Mouse (Mus musculus) liver, embryonic 11.5 days (tissue): ENCODE results near the gene Arhgap6. TPM values are rescaled to one million over a fixed set of nuclear protein-coding genes. Genes with fewer than 3 reads are reported as not detected.
"Not testable (repeated sequence)": the region's sequence is repeated elsewhere in the genome, so short reads cannot be mapped to it uniquely, and the experiment has no call there.

Source experiments
- ATAC-seq: fragments of 200-750 bp; cut with Nextera tagmentation; replicated peaks from 2 replicates; pipeline ENCODE4 v1.8.0; 2017; ENCODE audit warnings: moderate number of reproducible peaks, mild to moderate bottlenecking, moderate TSS enrichment, moderate library complexity; ENCODE audit not compliant: low FRiP score
- DNase-seq: peaks from one replicate; pipeline ENCODE4 v3.0.0-alpha.2; 2017; ENCODE audit warnings: low spot score
- H3K27ac ChIP-seq: fragments of 300-500 bp; sonication (generic); 2 replicates; pipeline ENCODE4 v1.5.1; 2014; ENCODE audit warnings: mild to moderate bottlenecking, low read depth, low read length, control low read depth
- H3K27me3 ChIP-seq: fragments of 300-500 bp; sonication (generic); replicated peaks from 2 replicates; pipeline ENCODE4 v1.6.1; 2014; ENCODE audit warnings: low read length, mixed read lengths; ENCODE audit not compliant: control insufficient read depth, insufficient read depth
- H3K36me3 ChIP-seq: fragments of 300-500 bp; sonication (generic); 2 replicates; pipeline ENCODE4 v1.6.1; 2014; ENCODE audit warnings: mild to moderate bottlenecking, low read length, moderate library complexity, mixed read lengths; ENCODE audit not compliant: control insufficient read depth, insufficient read depth
- H3K4me1 ChIP-seq: fragments of 300-500 bp; sonication (generic); replicated peaks from 2 replicates; pipeline ENCODE4 v1.6.1; 2014; ENCODE audit warnings: low read length, mixed read lengths; ENCODE audit not compliant: control insufficient read depth, insufficient read depth
- H3K4me2 ChIP-seq: fragments of 300-500 bp; sonication (generic); 2 replicates; pipeline ENCODE4 v1.6.1; 2014; ENCODE audit warnings: mild to moderate bottlenecking, control low read depth, moderate library complexity
- H3K4me3 ChIP-seq: fragments of 300-500 bp; sonication (generic); 2 replicates; pipeline ENCODE4 v1.5.1; 2014; ENCODE audit warnings: low read depth, low read length, control low read depth
- H3K9ac ChIP-seq: fragments of 300-500 bp; sonication (generic); 2 replicates; pipeline ENCODE4 v1.6.1; 2014; ENCODE audit warnings: low read depth, low read length, control low read depth
- H3K9me3 ChIP-seq: fragments of 300-500 bp; sonication (generic); 2 replicates; pipeline ENCODE4 v1.6.1; 2016; ENCODE audit warnings: low read length, inconsistent platforms, mixed read lengths; ENCODE audit not compliant: control insufficient read depth
- WGBS: fragments of 180-500 bp; shearing (Covaris S2); extraction: QIAGEN DNeasy Blood & Tissue Kit; methylation state at CpG from one replicate; pipeline ENCODE4 v1.1.7; 2014; 5-methylcytosine and 5-hydroxymethylcytosine counted together
- polyA plus RNA-seq: library from polyadenylated mRNA; unstranded; fragments of >200 nt; fragmentation: Nextera tagmentation; extraction: Ambion mirVana; gene quantifications from 2 replicates; pipeline ENCODE4 v1.2.1, GENCODE M21; 2014

The Arhgap6 gene
- polyA plus RNA-seq, 1 experiment from 2014 or later = 9.7 TPM

GRCm38 (mm10) chrX:169319945-169320667 is 525.2 kb downstream of the Arhgap6 start, which contains the start of gene Hccs:
TSS of gene Hccs (minus strand) at chrX:169320372.
- H3K27ac ChIP-seq = peak within 1 kb of the TSS; percentile 79
- 18% methylated on average over 97 of the region's 97 CpGs for WGBS
- H3K9ac ChIP-seq = peak within 1 kb of the TSS; percentile 76

GRCm38 (mm10) chrX:169320668-169321005 is 525.7 kb downstream of the Arhgap6 start:
- WGBS = 26% methylated on average over 15 of the region's 15 CpGs
- H3K4me1 ChIP-seq, DNase-seq, H3K27ac ChIP-seq, H3K9ac ChIP-seq, H3K36me3 ChIP-seq, H3K9me3 ChIP-seq, H3K27me3 ChIP-seq: not testable (repeated sequence)
- Histone ChIP-seq H3K4me3 (peak overlapping the region; percentile 65), H3K4me2 (peak overlapping the region; percentile 43)
- peak; percentile 25; the same call in 1 of the 2 replicates for ATAC-seq

More at GRCm38 (mm10) chrX:169319945-169320667, 525.2 kb downstream of the Arhgap6 start, which contains the start of gene Hccs:
- Histone ChIP-seq H3K4me2 (peak within 1 kb of the TSS; percentile 67), H3K4me3 (peak within 1 kb of the TSS; percentile 65), H3K4me1 (no peaks in the 10 kb centered on the region), H3K9me3 (no peaks in the 10 kb centered on the region), H3K27me3 (no peaks in the 10 kb centered on the region), H3K36me3 (no peaks in the 10 kb centered on the region)
- peak; percentile 80 for DNase-seq
- ATAC-seq = peak; percentile 100

- no peak overlapping the region for H3K4me3 ChIP-seq
- WGBS = 62% methylated on average over 3 of the region's 3 CpGs
- H3K27ac ChIP-seq = no peak overlapping the region
- no peaks in the 10 kb centered on the region for H3K4me1 ChIP-seq
- H3K36me3 ChIP-seq = no peaks in the 10 kb centered on the region
- no peaks in the 10 kb centered on the region for H3K27me3 ChIP-seq
- ATAC-seq (no peak), DNase-seq (no peak)
- no peak overlapping the region for H3K9ac ChIP-seq
- H3K4me2 ChIP-seq = no peak overlapping the region
- no peaks in the 10 kb centered on the region for H3K9me3 ChIP-seq
Measured at GRCm38 (mm10) chrX:169325929-169326595, 531.2 kb downstream of the Arhgap6 start.

GRCm38 (mm10) chrX:169332264-169332663 is 537.4 kb downstream of the Arhgap6 start:
- no peak overlapping the region for H3K9ac ChIP-seq
- WGBS = 38% methylated on average over 3 of the region's 3 CpGs

GRCm38 (mm10) chrX:169337559-169337958 is 542.7 kb downstream of the Arhgap6 start:
- DNase-seq = no peak
- no peaks in the 10 kb centered on the region for H3K9me3 ChIP-seq

More at GRCm38 (mm10) chrX:169332264-169332663, 537.4 kb downstream of the Arhgap6 start:
- H3K4me2 ChIP-seq = no peak overlapping the region
- no peak overlapping the region for H3K4me3 ChIP-seq
- H3K27ac ChIP-seq = no peak overlapping the region
- H3K36me3 ChIP-seq = no peaks in the 10 kb centered on the region
- no peak for DNase-seq
- ATAC-seq = no peak
- no peaks in the 10 kb centered on the region for H3K9me3 ChIP-seq
- H3K4me1 ChIP-seq = no peaks in the 10 kb centered on the region
- no peaks in the 10 kb centered on the region for H3K27me3 ChIP-seq

GRCm38 (mm10) chrX:169338213-169338612 is 543.3 kb downstream of the Arhgap6 start:
- H3K4me3 ChIP-seq = no peak overlapping the region
- H3K36me3 ChIP-seq = no peaks in the 10 kb centered on the region
- DNase-seq (no peak), ATAC-seq (no peak)
- WGBS = 73% methylated on average over 3 of the region's 3 CpGs
- no peaks in the 10 kb centered on the region for H3K9me3 ChIP-seq
- H3K27ac ChIP-seq = no peak overlapping the region
- H3K27me3 ChIP-seq = no peaks in the 10 kb centered on the region
- H3K4me2 ChIP-seq = no peak overlapping the region
- H3K4me1 ChIP-seq = no peaks in the 10 kb centered on the region
- no peak overlapping the region for H3K9ac ChIP-seq

More at GRCm38 (mm10) chrX:169337559-169337958, 542.7 kb downstream of the Arhgap6 start:
- no peak overlapping the region for H3K9ac ChIP-seq
- no peaks in the 10 kb centered on the region for H3K27me3 ChIP-seq
- H3K4me3 ChIP-seq = no peak overlapping the region
- no peaks in the 10 kb centered on the region for H3K4me1 ChIP-seq
- no peak overlapping the region for H3K4me2 ChIP-seq
- H3K36me3 ChIP-seq = no peaks in the 10 kb centered on the region
- no peak for ATAC-seq
- no peak overlapping the region for H3K27ac ChIP-seq

Other genes starting within 250 kb of the Arhgap6 start
- 0.03 TPM in 1 of 2 replicates, not detected in the other for gene Frmpd4, start 217.9 kb upstream of the Arhgap6 start, polyA plus RNA-seq
- 35.5 and 38.2 TPM in 2 replicates for gene Msl3, start 121.2 kb upstream of the Arhgap6 start, polyA plus RNA-seq